Mouse (Mus musculus) G1E (cell line): Measurements from ENCODE around the gene Nbl1. TPM values are rescaled to one million over a fixed set of nuclear protein-coding genes. Genes with fewer than 3 reads are reported as not detected.
A peak's percentile ranks its signal among the peaks of the same experiment; 100 is the strongest.

Experiments
- ATAC-seq: 2 replicates; pipeline ENCODE4 v1.8.0; 2016; ENCODE audit warnings: mild to moderate bottlenecking; ENCODE audit not compliant: insufficient number of reproducible peaks, poor library complexity, low FRiP score, severe bottlenecking; ENCODE audit errors: extremely low read depth
- DNase-seq: peaks from one replicate; pipeline ENCODE4 v3.0.0; 2012; ENCODE audit warnings: low spot score
- H3K27me3 ChIP-seq: 2 replicates; pipeline ENCODE4 v1.6.1; 2012; ENCODE audit warnings: mild to moderate bottlenecking, low read length, inconsistent platforms; ENCODE audit not compliant: insufficient read depth
- H3K36me3 ChIP-seq: replicated peaks from 2 replicates; pipeline ENCODE3; 2012; ENCODE audit warnings: mild to moderate bottlenecking, inconsistent platforms
- H3K4me1 ChIP-seq: 2 replicates; pipeline ENCODE4 v1.6.1; 2012; ENCODE audit warnings: low read depth, low read length, inconsistent platforms, mixed read lengths; ENCODE audit not compliant: insufficient read depth
- H3K4me3 ChIP-seq: 2 replicates; pipeline ENCODE4 v1.5.1; 2012; ENCODE audit warnings: low read depth, mild to moderate bottlenecking, inconsistent platforms, low read length, moderate library complexity, mixed read lengths
- H3K9me3 ChIP-seq: replicated peaks from 2 replicates; pipeline ENCODE4 v1.6.1; 2012; ENCODE audit warnings: inconsistent platforms
- CTCF ChIP-seq: IDR thresholded peaks from 2 replicates; pipeline ENCODE4 v1.5.1; 2012; ENCODE audit warnings: low read depth, low read length, inconsistent platforms, mixed read lengths
- GATA1 ChIP-seq: IDR thresholded peaks from 2 replicates; pipeline ENCODE4 v1.6.1; 2012; ENCODE audit warnings: borderline replicate concordance, low read length, inconsistent platforms, mixed read lengths
- GATA2 ChIP-seq: IDR thresholded peaks from 2 replicates; pipeline ENCODE4 v1.6.1; 2012; ENCODE audit warnings: low read depth, low read length, inconsistent platforms, borderline replicate concordance
- POLR2AphosphoS5 ChIP-seq: IDR thresholded peaks from 2 replicates; pipeline ENCODE4 v1.6.1; 2012; ENCODE audit warnings: low read depth, low read length, inconsistent platforms; ENCODE audit not compliant: insufficient replicate concordance
- TAL1 ChIP-seq: conservative IDR thresholded peaks from 2 replicates; pipeline ENCODE4 v1.6.1; 2012; ENCODE audit warnings: low read depth, low read length, inconsistent platforms, mixed read lengths
- polyA plus RNA-seq: library from polyadenylated mRNA; stranded (reverse); fragments of >175 nt; gene quantifications from 2 replicates; pipeline ENCODE4 v1.2.3, GENCODE M21; 2012
- total RNA-seq, 2 experiments: library from RNA; stranded (forward) in 1 of 2; stranded (reverse) in 1 of 2; fragments of 200-1000 nt in 1 of 2; fragments of >200 nt in 1 of 2; fragmentation: Nextera tagmentation in 1 of 2; gene quantifications; 2 replicates each; pipeline ENCODE4 v1.2.3; 2014 to 2017

The Nbl1 gene
- total and polyA plus RNA-seq, 3 experiments = 0.05 to 0.11 TPM; not detected in 1

- Histone ChIP-seq H3K27me3 (peaks cover 31% of the 10 kb centered on the region), H3K9me3 (peaks cover 6% of the 10 kb centered on the region), H3K4me1 (peaks cover 11% of the 10 kb centered on the region), H3K4me3 (no peak overlapping the region), H3K36me3 (no peaks in the 10 kb centered on the region)
- no peak for TF ChIP-seq POLR2AphosphoS5
- no peak for TF ChIP-seq TAL1
- TF ChIP-seq GATA2 = no peak
- TF ChIP-seq GATA1 = no peak
- TF ChIP-seq CTCF = no peak
- no peak for ATAC-seq
- no peak for DNase-seq
Measured at GRCm38 (mm10) chr4:139075915-139076314, 16.9 kb downstream of the Nbl1 start.

GRCm38 (mm10) chr4:139075041-139075711, 17.6 kb downstream of the Nbl1 start, which contains the start of gene Htr6:
TSS of gene Htr6 (minus strand) at chr4:139075570.
- Histone ChIP-seq H3K4me3 (peak within 1 kb of the TSS; percentile 22; the same call in 1 of the 2 replicates), H3K4me1 (peaks cover 11% of the 10 kb centered on the region), H3K36me3 (no peaks in the 10 kb centered on the region), H3K27me3 (peaks cover 35% of the 10 kb centered on the region), H3K9me3 (peaks cover 6% of the 10 kb centered on the region)
- no peak for ATAC-seq
- TF ChIP-seq TAL1 = no peak
- TF ChIP-seq GATA1 = no peak
- TF ChIP-seq GATA2 = no peak
- no peak for TF ChIP-seq CTCF
- TF ChIP-seq POLR2AphosphoS5 = no peak
- DNase-seq = no peak

- no peaks in the 10 kb centered on the region for H3K36me3 ChIP-seq
- ATAC-seq (no peak), DNase-seq (no peak)
- H3K4me3 ChIP-seq = peak overlapping the region; percentile 22; the same call in 1 of the 2 replicates
- H3K9me3 ChIP-seq = peaks cover 6% of the 10 kb centered on the region
- peaks cover 39% of the 10 kb centered on the region for H3K27me3 ChIP-seq
- H3K4me1 ChIP-seq = peaks cover 10% of the 10 kb centered on the region
- no peak for TF ChIP-seq GATA1
- no peak for TF ChIP-seq CTCF
- no peak for TF ChIP-seq POLR2AphosphoS5
- TF ChIP-seq TAL1 = no peak
- no peak for TF ChIP-seq GATA2
Measured at GRCm38 (mm10) chr4:139074060-139074459, 18.7 kb downstream of the Nbl1 start.

GRCm38 (mm10) chr4:139068287-139068686, 24.5 kb downstream of the Nbl1 start:
- Histone ChIP-seq H3K4me3 (no peak overlapping the region), H3K27me3 (peaks cover 41% of the 10 kb centered on the region), H3K9me3 (no peaks in the 10 kb centered on the region), H3K4me1 (no peaks in the 10 kb centered on the region), H3K36me3 (no peaks in the 10 kb centered on the region)
- no peak for DNase-seq
- no peak for ATAC-seq
- TF ChIP-seq CTCF (no peak), POLR2AphosphoS5 (no peak), GATA1 (no peak), GATA2 (no peak), TAL1 (no peak)

- peaks cover 1% of the 10 kb centered on the region for H3K36me3 ChIP-seq
- TF ChIP-seq TAL1 (no peak), GATA1 (no peak), POLR2AphosphoS5 (no peak), CTCF (no peak), GATA2 (no peak)
- no peaks in the 10 kb centered on the region for H3K4me1 ChIP-seq
- no peaks in the 10 kb centered on the region for H3K9me3 ChIP-seq
- no peak overlapping the region for H3K4me3 ChIP-seq
- ATAC-seq = no peak
- DNase-seq = no peak
- H3K27me3 ChIP-seq = peaks cover 29% of the 10 kb centered on the region
Measured at GRCm38 (mm10) chr4:139064831-139065230, 28.0 kb downstream of the Nbl1 start.

- H3K36me3 ChIP-seq = peaks cover 46% of the 10 kb centered on the region
- H3K27me3 ChIP-seq = peaks cover 14% of the 10 kb centered on the region
- H3K4me3 ChIP-seq = no peak overlapping the region
- DNase-seq (peak; percentile 38), ATAC-seq (no peak)
- TF ChIP-seq TAL1 (no peak), GATA1 (no peak), GATA2 (no peak)
- no peaks in the 10 kb centered on the region for H3K9me3 ChIP-seq
- H3K4me1 ChIP-seq = no peaks in the 10 kb centered on the region
Measured at GRCm38 (mm10) chr4:139059569-139059968, 33.2 kb downstream of the Nbl1 start.
